Mouse (Mus musculus) hindbrain, embryonic 16.5 days (tissue): ENCODE data around the gene Lss. TPM values are rescaled to one million over a fixed set of nuclear protein-coding genes. Genes with fewer than 3 reads are reported as not detected.

Source experiments
- ATAC-seq: fragments of 200-750 bp; cut with Nextera tagmentation; 2 replicates; pipeline ENCODE4 v1.8.0; 2017; ENCODE audit warnings: moderate TSS enrichment, moderate library complexity
- H3K27ac ChIP-seq: fragments of 300-500 bp; sonication (generic); 2 replicates; pipeline ENCODE4 v1.5.1; 2014; ENCODE audit warnings: low read depth, mild to moderate bottlenecking, control low read depth, low read length, moderate library complexity
- H3K27me3 ChIP-seq: fragments of 300-500 bp; sonication (generic); replicated peaks from 2 replicates; pipeline ENCODE4 v1.6.1; 2014; ENCODE audit warnings: low read length; ENCODE audit not compliant: control insufficient read depth, insufficient read depth
- H3K36me3 ChIP-seq: fragments of 300-500 bp; sonication (generic); 2 replicates; pipeline ENCODE4 v1.6.1; 2014; ENCODE audit warnings: mild to moderate bottlenecking, low read length, moderate library complexity, mixed read lengths; ENCODE audit not compliant: control insufficient read depth, insufficient read depth
- H3K4me1 ChIP-seq: fragments of 300-500 bp; sonication (generic); 2 replicates; pipeline ENCODE4 v1.6.1; 2014; ENCODE audit warnings: low read depth, low read length; ENCODE audit not compliant: control insufficient read depth, insufficient read depth
- H3K4me2 ChIP-seq: fragments of 300-500 bp; sonication (generic); 2 replicates; pipeline ENCODE4 v1.6.1; 2014; ENCODE audit warnings: mild to moderate bottlenecking, low read length, control low read depth, moderate library complexity
- H3K4me3 ChIP-seq: fragments of 300-500 bp; sonication (generic); 2 replicates; pipeline ENCODE4 v1.5.1; 2014; ENCODE audit warnings: mild to moderate bottlenecking, low read length, control low read depth, moderate library complexity
- H3K9ac ChIP-seq: fragments of 300-500 bp; sonication (generic); 2 replicates; pipeline ENCODE4 v1.6.1; 2014; ENCODE audit warnings: low read depth, mild to moderate bottlenecking, control low read depth, low read length, moderate library complexity
- H3K9me3 ChIP-seq: fragments of 300-500 bp; sonication (generic); 2 replicates; pipeline ENCODE4 v1.6.1; 2014; ENCODE audit warnings: mild to moderate bottlenecking, low read length, moderate library complexity; ENCODE audit not compliant: control insufficient read depth
- WGBS: fragments of 180-500 bp; shearing (Covaris S2); extraction: QIAGEN DNeasy Blood & Tissue Kit; methylation state at CpG from one replicate; pipeline ENCODE4 v1.1.7; 2014; 5-methylcytosine and 5-hydroxymethylcytosine counted together
- polyA plus RNA-seq: library from polyadenylated mRNA; unstranded; fragments of >200 nt; fragmentation: Nextera tagmentation; extraction: Ambion mirVana; gene quantifications from 2 replicates; pipeline ENCODE4 v1.2.1, GENCODE M21; 2015

Gene Lss
- polyA plus RNA-seq, 1 experiment from 2014 or later = 50.7 TPM

GRCm38 (mm10) chr10:76576920-76577319 lies 45.5 kb downstream of the Lss start:
- Histone ChIP-seq H3K9me3 (no peaks in the 10 kb centered on the region), H3K9ac (no peak overlapping the region), H3K36me3 (no peaks in the 10 kb centered on the region), H3K4me1 (no peaks in the 10 kb centered on the region), H3K27me3 (no peaks in the 10 kb centered on the region), H3K4me3 (no peak overlapping the region), H3K27ac (no peak overlapping the region), H3K4me2 (no peak overlapping the region)
- WGBS = 83% methylated on average over 7 of the region's 7 CpGs
- no peak for ATAC-seq

- no peak for ATAC-seq
- no peak overlapping the region for H3K27ac ChIP-seq
- H3K4me2 ChIP-seq = peak overlapping the region; percentile 45
- H3K27me3 ChIP-seq = no peaks in the 10 kb centered on the region
- no peaks in the 10 kb centered on the region for H3K36me3 ChIP-seq
- no peaks in the 10 kb centered on the region for H3K4me1 ChIP-seq
- H3K4me3 ChIP-seq = no peak overlapping the region
- H3K9ac ChIP-seq = no peak overlapping the region
- H3K9me3 ChIP-seq = no peaks in the 10 kb centered on the region
- 7% methylated on average over 10 of the region's 10 CpGs for WGBS
Observed at GRCm38 (mm10) chr10:76584138-76584537, 52.8 kb downstream of the Lss start.

- H3K36me3 ChIP-seq = no peaks in the 10 kb centered on the region
- no peak overlapping the region for H3K4me3 ChIP-seq
- no peak overlapping the region for H3K4me2 ChIP-seq
- no peak for ATAC-seq
- H3K9me3 ChIP-seq = no peaks in the 10 kb centered on the region
- no peaks in the 10 kb centered on the region for H3K4me1 ChIP-seq
- no peak overlapping the region for H3K27ac ChIP-seq
- no peak overlapping the region for H3K9ac ChIP-seq
- H3K27me3 ChIP-seq = no peaks in the 10 kb centered on the region
- WGBS = 50% methylated on average over 1 of the region's 1 CpGs
Observed at GRCm38 (mm10) chr10:76586190-76586589, 54.8 kb downstream of the Lss start.

GRCm38 (mm10) chr10:76590197-76590596 lies 58.8 kb downstream of the Lss start:
- no peaks in the 10 kb centered on the region for H3K9me3 ChIP-seq
- H3K27me3 ChIP-seq = no peaks in the 10 kb centered on the region
- H3K36me3 ChIP-seq = no peaks in the 10 kb centered on the region
- H3K4me2 ChIP-seq = no peak overlapping the region
- no peak overlapping the region for H3K4me3 ChIP-seq
- 85% methylated on average over 11 of the region's 11 CpGs for WGBS
- no peak overlapping the region for H3K9ac ChIP-seq
- no peak overlapping the region for H3K27ac ChIP-seq
- no peak for ATAC-seq
- H3K4me1 ChIP-seq = no peaks in the 10 kb centered on the region

- H3K27ac ChIP-seq = no peak overlapping the region
- H3K27me3 ChIP-seq = no peaks in the 10 kb centered on the region
- no peak overlapping the region for H3K9ac ChIP-seq
- ATAC-seq = no peak
- no peak overlapping the region for H3K4me3 ChIP-seq
- no peaks in the 10 kb centered on the region for H3K4me1 ChIP-seq
- WGBS = 92% methylated on average over 31 of the region's 31 CpGs
- H3K9me3 ChIP-seq = no peaks in the 10 kb centered on the region
- no peak overlapping the region for H3K4me2 ChIP-seq
- no peaks in the 10 kb centered on the region for H3K36me3 ChIP-seq
Observed at GRCm38 (mm10) chr10:76596338-76596737, 65.0 kb downstream of the Lss start.

GRCm38 (mm10) chr10:76602690-76603089 lies 71.3 kb downstream of the Lss start:
- H3K4me1 ChIP-seq = no peaks in the 10 kb centered on the region
- H3K9ac ChIP-seq = no peak overlapping the region
- H3K9me3 ChIP-seq = no peaks in the 10 kb centered on the region; the same call in 1 of the 2 replicates
- 67% methylated on average over 3 of the region's 3 CpGs for WGBS
- no peak overlapping the region for H3K27ac ChIP-seq
- H3K4me3 ChIP-seq = no peak overlapping the region
- no peaks in the 10 kb centered on the region for H3K27me3 ChIP-seq
- no peaks in the 10 kb centered on the region for H3K36me3 ChIP-seq
- no peak overlapping the region for H3K4me2 ChIP-seq
- ATAC-seq = no peak

Other genes starting within 250 kb of the Lss start
- 18.0 and 20.1 TPM in 2 replicates for gene Dip2a, start 186.3 kb upstream of the Lss start, polyA plus RNA-seq
- not detected in 2 replicates for gene AC141477.1, start 91.1 kb upstream of the Lss start, polyA plus RNA-seq
- 5.5 and 7.1 TPM in 2 replicates for gene Pcnt, start 88.8 kb upstream of the Lss start, polyA plus RNA-seq
- 0.16 TPM in 1 of 2 replicates, not detected in the other for gene 2610028H24Rik, start 82.5 kb upstream of the Lss start, polyA plus RNA-seq
- gene Mcm3ap, start 62.7 kb upstream of the Lss start, polyA plus RNA-seq = 43.8 and 57.2 TPM in 2 replicates
- gene Ybey, start 62.5 kb upstream of the Lss start, polyA plus RNA-seq = 5.1 and 5.9 TPM in 2 replicates
- 0.14 TPM in 1 of 2 replicates, not detected in the other for gene Spatc1l, start 30.7 kb downstream of the Lss start, polyA plus RNA-seq
- gene Ftcd, start 44.1 kb downstream of the Lss start, polyA plus RNA-seq = 0.08 and 0.10 TPM in 2 replicates
- 20.0 and 35.2 TPM in 2 replicates for gene Col6a2, start 92.0 kb downstream of the Lss start, polyA plus RNA-seq
- 26.5 and 43.1 TPM in 2 replicates for gene Col6a1, start 194.6 kb downstream of the Lss start, polyA plus RNA-seq